Mouse (Mus musculus): Measurements from ENCODE around the gene Zbtb16.

- TF ChIP-seq CTCF (conservative IDR thresholded peaks at IDR 0.05; ENCODE audit: insufficient read depth, insufficient read length, low read depth, low read length) (no peak), POLR2A (IDR thresholded peaks at IDR 0.05; ENCODE audit: low read depth, low read length) (no peak)
Observed at GRCm38 (mm10) chr9:48817907-48818306, 18.1 kb downstream of the Zbtb16 start.

Data from kidney, adult 2 months (tissue).